Mouse (Mus musculus): ENCODE data around the gene Xxylt1. TPM values are rescaled to one million over a fixed set of nuclear protein-coding genes. Genes with fewer than 3 reads are reported as not detected.

Gene Xxylt1
- polyA plus RNA-seq, 1 experiment: 18.0 TPM

GRCm38 (mm10) chr16:30923899-30924298 is 157.3 kb downstream of the Xxylt1 start:
- TF ChIP-seq CTCF (IDR thresholded peaks at IDR 0.05; ENCODE audit: extremely low read depth, insufficient read depth, insufficient read length, insufficient replicate concordance) (no peak), POLR2A (IDR thresholded peaks at IDR 0.05; ENCODE audit: low read depth, low read length) (no peak)
- Histone ChIP-seq H3K36me3 (ENCODE audit: control insufficient read depth, insufficient read depth, low read length) (no peaks in the 10 kb centered on the region), H3K4me1 (ENCODE audit: control insufficient read depth, insufficient read depth, insufficient read length) (no peaks in the 10 kb centered on the region), H3K27ac (ENCODE audit: insufficient read depth, low read length) (no peak overlapping the region), H3K27me3 (ENCODE audit: control insufficient read depth, insufficient read depth, low read length) (no peaks in the 10 kb centered on the region), H3K4me3 (ENCODE audit: extremely low read depth, insufficient read depth, insufficient read length) (no peak overlapping the region)
- DNase-seq (ENCODE audit: low read depth in 1 of 2, low spot score in 2 of 2): no peak
- 75% methylated on average over 7 of the region's 7 CpGs for WGBS

- no peak overlapping the region for H3K4me3 ChIP-seq (ENCODE audit: extremely low read depth, insufficient read depth, insufficient read length)
- no peak for DNase-seq (ENCODE audit: low read depth in 1 of 2, low spot score in 2 of 2)
- no peaks in the 10 kb centered on the region for H3K27me3 ChIP-seq (ENCODE audit: control insufficient read depth, insufficient read depth, low read length)
- no peaks in the 10 kb centered on the region for H3K4me1 ChIP-seq (ENCODE audit: control insufficient read depth, insufficient read depth, insufficient read length)
- TF ChIP-seq POLR2A (IDR thresholded peaks at IDR 0.05; ENCODE audit: low read depth, low read length) (no peak), CTCF (IDR thresholded peaks at IDR 0.05; ENCODE audit: extremely low read depth, insufficient read depth, insufficient read length, insufficient replicate concordance) (no peak)
- 49% methylated on average over 1 of the region's 1 CpGs for WGBS
- H3K27ac ChIP-seq (ENCODE audit: insufficient read depth, low read length): no peak overlapping the region
- no peaks in the 10 kb centered on the region for H3K36me3 ChIP-seq (ENCODE audit: control insufficient read depth, insufficient read depth, low read length)
These were observed 158.7 kb downstream of the Xxylt1 start for GRCm38 (mm10) chr16:30922548-30922947.

GRCm38 (mm10) chr16:30918866-30919265 is 162.4 kb downstream of the Xxylt1 start:
- Histone ChIP-seq H3K4me3 (ENCODE audit: extremely low read depth, insufficient read depth, insufficient read length) (no peak overlapping the region), H3K4me1 (ENCODE audit: control insufficient read depth, insufficient read depth, insufficient read length) (no peaks in the 10 kb centered on the region), H3K27ac (ENCODE audit: insufficient read depth, low read length) (no peak overlapping the region), H3K27me3 (ENCODE audit: control insufficient read depth, insufficient read depth, low read length) (no peaks in the 10 kb centered on the region), H3K36me3 (ENCODE audit: control insufficient read depth, insufficient read depth, low read length) (no peaks in the 10 kb centered on the region)
- no peak for DNase-seq (ENCODE audit: low read depth in 1 of 2, low spot score in 2 of 2)
- 96% methylated on average over 7 of the region's 7 CpGs for WGBS
- TF ChIP-seq CTCF (IDR thresholded peaks at IDR 0.05; ENCODE audit: extremely low read depth, insufficient read depth, insufficient read length, insufficient replicate concordance): no peak
- TF ChIP-seq POLR2A (IDR thresholded peaks at IDR 0.05; ENCODE audit: low read depth, low read length): no peak

- Histone ChIP-seq H3K4me3 (ENCODE audit: extremely low read depth, insufficient read depth, insufficient read length) (no peak overlapping the region), H3K27ac (ENCODE audit: insufficient read depth, low read length) (no peak overlapping the region), H3K36me3 (ENCODE audit: control insufficient read depth, insufficient read depth, low read length) (no peaks in the 10 kb centered on the region), H3K27me3 (ENCODE audit: control insufficient read depth, insufficient read depth, low read length) (no peaks in the 10 kb centered on the region), H3K4me1 (ENCODE audit: control insufficient read depth, insufficient read depth, insufficient read length) (no peaks in the 10 kb centered on the region)
- WGBS: 97% methylated on average over 3 of the region's 3 CpGs
- DNase-seq (ENCODE audit: low read depth in 1 of 2, low spot score in 2 of 2): no peak
- TF ChIP-seq POLR2A (IDR thresholded peaks at IDR 0.05; ENCODE audit: low read depth, low read length): no peak
- TF ChIP-seq CTCF (IDR thresholded peaks at IDR 0.05; ENCODE audit: extremely low read depth, insufficient read depth, insufficient read length, insufficient replicate concordance): no peak
These were observed 164.3 kb downstream of the Xxylt1 start for GRCm38 (mm10) chr16:30916931-30917330.

- DNase-seq (ENCODE audit: low read depth in 1 of 2, low spot score in 2 of 2): no peak
- no peak for TF ChIP-seq POLR2A (IDR thresholded peaks at IDR 0.05; ENCODE audit: low read depth, low read length)
- TF ChIP-seq CTCF (IDR thresholded peaks at IDR 0.05; ENCODE audit: extremely low read depth, insufficient read depth, insufficient read length, insufficient replicate concordance): no peak
- Histone ChIP-seq H3K36me3 (ENCODE audit: control insufficient read depth, insufficient read depth, low read length) (no peaks in the 10 kb centered on the region), H3K4me1 (ENCODE audit: control insufficient read depth, insufficient read depth, insufficient read length) (no peaks in the 10 kb centered on the region), H3K27ac (ENCODE audit: insufficient read depth, low read length) (no peak overlapping the region), H3K27me3 (ENCODE audit: control insufficient read depth, insufficient read depth, low read length) (no peaks in the 10 kb centered on the region), H3K4me3 (ENCODE audit: extremely low read depth, insufficient read depth, insufficient read length) (no peak overlapping the region)
- WGBS: 91% methylated on average over 14 of the region's 14 CpGs
These were observed 165.5 kb downstream of the Xxylt1 start for GRCm38 (mm10) chr16:30915611-30916220.

Other genes starting within 250 kb of the Xxylt1 start
- 9.2 and 9.6 TPM in 2 replicates for gene Acap2, start 119.8 kb upstream of the Xxylt1 start, polyA plus RNA-seq (2012; rRNA removed)
- 27.2 and 46.3 TPM in 2 replicates for gene Ppp1r2, start 193.8 kb upstream of the Xxylt1 start, polyA plus RNA-seq (2012; rRNA removed)
- 0.14 and 0.32 TPM in 2 replicates for gene Apod, start 233.4 kb upstream of the Xxylt1 start, polyA plus RNA-seq (2012; rRNA removed)

Data from spleen, adult 2 months (tissue).